Mouse (Mus musculus): ENCODE results near the gene Fbxw7.

Gene Fbxw7

DNA sequence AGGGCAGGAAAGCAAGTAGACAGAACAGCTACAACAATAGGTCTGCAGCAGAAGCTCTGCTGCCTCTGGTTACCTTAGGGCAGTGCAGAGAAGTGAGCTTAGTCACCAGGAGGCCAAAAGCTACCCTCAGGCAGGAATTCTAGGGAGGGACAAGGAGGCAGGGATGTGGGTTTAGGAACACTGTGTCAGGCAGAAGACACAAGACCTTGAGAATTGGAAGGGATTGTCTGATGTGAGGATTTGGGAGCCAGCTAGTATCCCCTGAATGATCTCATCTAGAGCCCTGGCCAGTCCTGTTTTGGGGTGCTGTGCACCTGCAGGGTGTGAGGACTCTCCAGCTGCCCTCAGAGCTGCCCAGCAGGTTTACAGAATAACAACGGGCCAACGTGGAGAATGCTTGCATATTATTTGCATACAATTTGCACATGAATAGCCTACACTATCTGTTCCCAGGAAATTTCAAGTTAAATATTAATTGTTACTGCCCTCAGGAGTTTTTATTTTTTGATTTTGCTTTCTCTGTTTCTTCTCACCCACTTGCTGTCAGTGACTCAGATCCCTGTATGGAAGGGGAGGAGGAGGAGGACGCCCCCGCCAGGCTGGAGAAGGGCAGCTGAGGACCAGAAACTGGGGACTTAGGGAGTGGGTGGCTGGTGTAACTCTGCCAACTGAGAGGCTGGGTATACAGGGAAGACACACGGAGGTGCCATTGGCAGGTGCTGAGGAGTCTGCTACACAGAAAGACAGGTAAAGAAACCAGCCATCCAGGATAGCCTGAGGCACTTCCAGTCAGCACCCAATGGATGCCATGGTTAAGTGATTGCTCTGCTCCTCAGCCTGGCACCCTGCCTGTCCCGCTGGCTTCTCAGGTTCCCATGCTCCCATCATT, 210.0 kb downstream of the Fbxw7 start:
- no peak for DNase-seq (ENCODE audit: low read depth in 2 of 2, low spot score in 2 of 2)
